10 mouse cellular contexts compared by ENCODE assay signal in genomic region chr3:60575945-60576344, GRCm38 (mm10).
A peak's percentile ranks its signal among the peaks of the same experiment; 100 is the strongest.
DNase-seq lines count a peak whose midpoint lies in the region; ATAC-seq and TF ChIP-seq lines count a peak whose summit lies in the region.
"Had no signal": no experiment of that assay in that cellular context is flagged by ENCODE, and none has a peak within 500 bp of the region (broad histone marks: within the 10 kb centered on the region; RNA-seq: fewer than 3 reads in every experiment).

No protein-coding gene starts in this region.

- 38% methylated on average over 2 of the region's 2 CpGs for WGBS in embryonic facial prominence, embryonic 15.5 days
- 67% methylated on average over 2 of the region's 2 CpGs for WGBS in embryonic facial prominence, embryonic 10.5 days
- 41% methylated on average over 2 of the region's 2 CpGs for WGBS in hindbrain, postnatal 0 days
- WGBS in hindbrain, embryonic 12.5 days, result 57% methylated on average over 2 of the region's 2 CpGs
- 29% methylated on average over 2 of the region's 2 CpGs for WGBS in liver, embryonic 16.5 days (ENCODE audit: insufficient replicate concordance)

- H3K4me2 ChIP-seq in embryonic facial prominence, embryonic 15.5 days (replicated peaks), result no peak overlapping the region
- no peak overlapping the region; the same call in 1 of the 2 replicates for H3K4me2 ChIP-seq in hindbrain, postnatal 0 days (ENCODE audit: low read depth, low read length)
- no peak overlapping the region for H3K4me2 ChIP-seq in hindbrain, embryonic 12.5 days (replicated peaks)
- 0 out of 2 replicates have a peak overlapping the region, but pooled peaks have one; percentile 28 for H3K4me2 ChIP-seq in liver, embryonic 16.5 days (ENCODE audit: low read depth, low read length)

- no peaks in the 10 kb centered on the region for H3K9me3 ChIP-seq in embryonic facial prominence, embryonic 15.5 days (replicated peaks)
- H3K9me3 ChIP-seq in embryonic facial prominence, embryonic 10.5 days, result no peaks in the 10 kb centered on the region
- H3K9me3 ChIP-seq in hindbrain, postnatal 0 days (ENCODE audit: low read length), result no peaks in the 10 kb centered on the region
- no peaks in the 10 kb centered on the region for H3K9me3 ChIP-seq in hindbrain, embryonic 12.5 days (replicated peaks)
- H3K9me3 ChIP-seq in liver, embryonic 16.5 days (replicated peaks; ENCODE audit: control insufficient read depth, low read length), result no peaks in the 10 kb centered on the region

- no peaks in the 10 kb centered on the region for H3K36me3 ChIP-seq in embryonic facial prominence, embryonic 15.5 days
- H3K36me3 ChIP-seq in embryonic facial prominence, embryonic 10.5 days (replicated peaks), result no peaks in the 10 kb centered on the region
- H3K36me3 ChIP-seq in hindbrain, postnatal 0 days (ENCODE audit: insufficient read depth, low read length), result no peaks in the 10 kb centered on the region
- no peaks in the 10 kb centered on the region for H3K36me3 ChIP-seq in hindbrain, embryonic 12.5 days
- no peaks in the 10 kb centered on the region for H3K36me3 ChIP-seq in liver, embryonic 16.5 days (ENCODE audit: control insufficient read depth, insufficient read depth)

- no peak overlapping the region for H3K4me3 ChIP-seq in embryonic facial prominence, embryonic 15.5 days (replicated peaks)
- H3K4me3 ChIP-seq in embryonic facial prominence, embryonic 10.5 days, result no peak overlapping the region
- no peak overlapping the region for H3K4me3 ChIP-seq in hindbrain, postnatal 0 days (ENCODE audit: low read length)
- H3K4me3 ChIP-seq in hindbrain, embryonic 12.5 days, result no peak overlapping the region
- H3K4me3 ChIP-seq in liver, embryonic 16.5 days (ENCODE audit: low read depth, low read length), result no peak overlapping the region

- H3K27me3 ChIP-seq in embryonic facial prominence, embryonic 15.5 days, result no peaks in the 10 kb centered on the region
- no peaks in the 10 kb centered on the region for H3K27me3 ChIP-seq in embryonic facial prominence, embryonic 10.5 days (replicated peaks; ENCODE audit: low read depth, poor library complexity, severe bottlenecking)
- H3K27me3 ChIP-seq in hindbrain, postnatal 0 days (ENCODE audit: insufficient read depth, low read length), result no peaks in the 10 kb centered on the region
- no peaks in the 10 kb centered on the region for H3K27me3 ChIP-seq in hindbrain, embryonic 12.5 days
- H3K27me3 ChIP-seq in liver, embryonic 16.5 days (ENCODE audit: control insufficient read depth, insufficient read depth, low read depth, low read length), result no peaks in the 10 kb centered on the region

- H3K9ac ChIP-seq in embryonic facial prominence, embryonic 15.5 days, result no peak overlapping the region
- H3K9ac ChIP-seq in hindbrain, postnatal 0 days (replicated peaks; ENCODE audit: low read length), result no peak overlapping the region
- no peak overlapping the region for H3K9ac ChIP-seq in hindbrain, embryonic 12.5 days
- no peak overlapping the region for H3K9ac ChIP-seq in liver, embryonic 16.5 days (ENCODE audit: low read depth, low read length)

- no peak for TF ChIP-seq CTCF in hindbrain, postnatal 0 days (IDR thresholded peaks at IDR 0.05; ENCODE audit: low read depth)

- no peak for DNase-seq in embryonic facial prominence, embryonic 10.5 days (ENCODE audit: low spot score)
- no peak for DNase-seq in hindbrain, postnatal 0 days (ENCODE audit: low spot score)
- peak; percentile 52 for DNase-seq in CD4-positive, CD25-positive, alpha-beta regulatory T cell, adult 2 months (ENCODE audit: low read depth, low spot score)
- no peak for DNase-seq in adrenal gland, adult 18-20 months (ENCODE audit: low spot score in 2 of 2)
- DNase-seq: embryo, embryonic 11 days had no signal

- H3K4me1 ChIP-seq in embryonic facial prominence, embryonic 15.5 days, result peaks cover 19% of the 10 kb centered on the region
- peaks cover 20% of the 10 kb centered on the region for H3K4me1 ChIP-seq in embryonic facial prominence, embryonic 10.5 days
- H3K4me1 ChIP-seq in hindbrain, postnatal 0 days (ENCODE audit: insufficient read depth, low read length), result peaks cover 4% of the 10 kb centered on the region
- H3K4me1 ChIP-seq in hindbrain, embryonic 12.5 days, result peaks cover 6% of the 10 kb centered on the region
- H3K4me1 ChIP-seq in liver, embryonic 16.5 days (ENCODE audit: control insufficient read depth, low read depth, low read length), result peaks cover 46% of the 10 kb centered on the region

- H3K27ac ChIP-seq in embryonic facial prominence, embryonic 15.5 days (replicated peaks), result 0 out of 2 replicates have a peak overlapping the region, but pooled peaks have one; percentile 2
- no peak overlapping the region for H3K27ac ChIP-seq in embryonic facial prominence, embryonic 10.5 days (replicated peaks)
- peak overlapping the region; percentile 42; the same call in 1 of the 2 replicates for H3K27ac ChIP-seq in hindbrain, postnatal 0 days
- H3K27ac ChIP-seq in hindbrain, embryonic 12.5 days, result no peak overlapping the region
- 0 out of 2 replicates have a peak overlapping the region, but pooled peaks have one; percentile 3 for H3K27ac ChIP-seq in liver, embryonic 16.5 days (ENCODE audit: low read length)

- no peak for ATAC-seq in embryonic facial prominence, embryonic 15.5 days (ENCODE audit: insufficient number of reproducible peaks, low FRiP score, low TSS enrichment, low read depth)
- no peak for ATAC-seq in hindbrain, postnatal 0 days
- ATAC-seq in hindbrain, embryonic 12.5 days (ENCODE audit: low FRiP score), result no peak
- no peak for ATAC-seq in liver, embryonic 16.5 days (ENCODE audit: low read depth)
- no peak for ATAC-seq in monocyte, adult 5-6 weeks (replicated peaks; ENCODE audit: insufficient number of reproducible peaks, low FRiP score, low TSS enrichment, poor library complexity, severe bottlenecking)
- ATAC-seq: forebrain, embryonic 16.5 days had no signal

Comparison
In these comparisons a context has a peak if more than half of its experiments do, and no peak if none do; other contexts are left out.
1. H3K27ac ChIP-seq: peak in embryonic facial prominence, embryonic 15.5 days (single experiment), hindbrain, postnatal 0 days (single experiment) and liver, embryonic 16.5 days (single experiment); none in embryonic facial prominence, embryonic 10.5 days (single experiment) and hindbrain, embryonic 12.5 days (single experiment).